Mouse (Mus musculus): ENCODE measurements around the gene Pfpl. TPM values are rescaled to one million over a fixed set of nuclear protein-coding genes. Genes with fewer than 3 reads are reported as not detected.

The Pfpl gene
- polyA plus RNA-seq (2014; fragmentation: Nextera tagmentation; extraction: Ambion mirVana), result not detected in 2 replicates

DNA sequence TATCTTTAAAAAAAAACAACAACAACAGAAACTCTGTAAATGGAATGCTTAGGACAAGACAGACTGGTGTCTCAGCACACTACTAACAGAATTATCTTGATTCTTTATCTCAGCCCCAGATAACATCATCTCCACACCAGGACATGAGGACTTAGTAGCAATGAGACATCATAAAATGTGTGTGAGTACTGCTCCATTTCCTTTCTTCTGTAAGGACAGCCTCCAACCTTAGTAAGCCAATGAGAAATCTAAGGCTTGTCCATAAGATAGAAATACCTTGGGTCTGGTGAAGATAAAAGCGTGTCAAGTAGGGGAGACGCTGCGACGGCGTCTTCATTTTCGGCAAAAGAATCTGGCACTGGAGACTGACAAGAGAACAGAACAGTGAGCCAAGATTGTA, at the start of gene Pfpl:
Gene Pfpl, plus strand, starts transcription at position 301 of the 400 bp plus-strand sequence.
- 97% methylated on average over 6 of the region's 6 CpGs for WGBS
- Histone ChIP-seq H3K27ac (ENCODE audit: low read depth, low read length) (no peak within 1 kb of the TSS), H3K27me3 (ENCODE audit: control insufficient read depth, insufficient read depth, low read length) (no peaks in the 10 kb centered on the region), H3K4me2 (no peak within 1 kb of the TSS), H3K9me3 (ENCODE audit: control insufficient read depth, low read length) (no peaks in the 10 kb centered on the region), H3K4me3 (ENCODE audit: low read depth, low read length) (no peak within 1 kb of the TSS), H3K4me1 (ENCODE audit: control insufficient read depth, insufficient read depth, low read length) (no peaks in the 10 kb centered on the region), H3K9ac (ENCODE audit: low read length) (no peak within 1 kb of the TSS), H3K36me3 (ENCODE audit: control insufficient read depth, insufficient read depth, low read length) (no peaks in the 10 kb centered on the region)
- ATAC-seq (ENCODE audit: low FRiP score) (no peak), DNase-seq (ENCODE audit: low spot score, missing footprints) (no peak)

- no peak within 1 kb of the TSS for H3K4me3 ChIP-seq (ENCODE audit: low read depth, low read length)
- H3K9me3 ChIP-seq (ENCODE audit: control insufficient read depth, low read length), result no peaks in the 10 kb centered on the region
- 87% methylated on average over 2 of the region's 2 CpGs for WGBS
- ATAC-seq (ENCODE audit: low FRiP score), result no peak
- no peak within 1 kb of the TSS for H3K27ac ChIP-seq (ENCODE audit: low read depth, low read length)
- DNase-seq (ENCODE audit: low spot score, missing footprints), result no peak
- H3K9ac ChIP-seq (ENCODE audit: low read length), result no peak within 1 kb of the TSS
- no peak within 1 kb of the TSS for H3K4me2 ChIP-seq
- no peaks in the 10 kb centered on the region for H3K36me3 ChIP-seq (ENCODE audit: control insufficient read depth, insufficient read depth, low read length)
- no peaks in the 10 kb centered on the region for H3K4me1 ChIP-seq (ENCODE audit: control insufficient read depth, insufficient read depth, low read length)
- H3K27me3 ChIP-seq (ENCODE audit: control insufficient read depth, insufficient read depth, low read length), result no peaks in the 10 kb centered on the region
Observed at GRCm38 (mm10) chr19:12386979-12387378, 40.7 kb upstream of the Pfpl start, which contains the start of gene Olfr1440. Gene Olfr1440 (plus strand): TSS chr19:12387279.

- Histone ChIP-seq H3K9ac (ENCODE audit: low read length) (no peak overlapping the region), H3K36me3 (ENCODE audit: control insufficient read depth, insufficient read depth, low read length) (no peaks in the 10 kb centered on the region), H3K4me1 (ENCODE audit: control insufficient read depth, insufficient read depth, low read length) (no peaks in the 10 kb centered on the region), H3K9me3 (ENCODE audit: control insufficient read depth, low read length) (no peaks in the 10 kb centered on the region), H3K4me3 (ENCODE audit: low read depth, low read length) (no peak overlapping the region), H3K27me3 (ENCODE audit: control insufficient read depth, insufficient read depth, low read length) (no peaks in the 10 kb centered on the region), H3K4me2 (no peak overlapping the region), H3K27ac (ENCODE audit: low read depth, low read length) (no peak overlapping the region)
- ATAC-seq (ENCODE audit: low FRiP score) (no peak), DNase-seq (ENCODE audit: low spot score, missing footprints) (no peak)
Observed at GRCm38 (mm10) chr19:12413737-12414136, 14.0 kb upstream of the Pfpl start.

GRCm38 (mm10) chr19:12417361-12417760, 10.3 kb upstream of the Pfpl start, which contains the start of gene Olfr1441:
Gene Olfr1441 (plus strand): TSS chr19:12417433.
- no peaks in the 10 kb centered on the region for H3K27me3 ChIP-seq (ENCODE audit: control insufficient read depth, insufficient read depth, low read length)
- no peaks in the 10 kb centered on the region for H3K4me1 ChIP-seq (ENCODE audit: control insufficient read depth, insufficient read depth, low read length)
- ATAC-seq (ENCODE audit: low FRiP score) (no peak), DNase-seq (ENCODE audit: low spot score, missing footprints) (no peak)
- H3K27ac ChIP-seq (ENCODE audit: low read depth, low read length), result no peak within 1 kb of the TSS
- no peaks in the 10 kb centered on the region for H3K36me3 ChIP-seq (ENCODE audit: control insufficient read depth, insufficient read depth, low read length)
- no peak within 1 kb of the TSS for H3K9ac ChIP-seq (ENCODE audit: low read length)
- no peaks in the 10 kb centered on the region for H3K9me3 ChIP-seq (ENCODE audit: control insufficient read depth, low read length)
- H3K4me3 ChIP-seq (ENCODE audit: low read depth, low read length), result no peak within 1 kb of the TSS
- no peak within 1 kb of the TSS for H3K4me2 ChIP-seq

- no peaks in the 10 kb centered on the region for H3K9me3 ChIP-seq (ENCODE audit: control insufficient read depth, low read length)
- H3K9ac ChIP-seq (ENCODE audit: low read length), result no peak overlapping the region
- no peaks in the 10 kb centered on the region for H3K36me3 ChIP-seq (ENCODE audit: control insufficient read depth, insufficient read depth, low read length)
- no peaks in the 10 kb centered on the region for H3K27me3 ChIP-seq (ENCODE audit: control insufficient read depth, insufficient read depth, low read length)
- no peak overlapping the region for H3K4me3 ChIP-seq (ENCODE audit: low read depth, low read length)
- DNase-seq (ENCODE audit: low spot score, missing footprints) (no peak), ATAC-seq (ENCODE audit: low FRiP score) (no peak)
- no peak overlapping the region for H3K4me2 ChIP-seq
- H3K4me1 ChIP-seq (ENCODE audit: control insufficient read depth, insufficient read depth, low read length), result no peaks in the 10 kb centered on the region
- H3K27ac ChIP-seq (ENCODE audit: low read depth, low read length), result no peak overlapping the region
- WGBS, result 88% methylated on average over 3 of the region's 3 CpGs
Observed at GRCm38 (mm10) chr19:12418312-12418711, 9.4 kb upstream of the Pfpl start.

DNA sequence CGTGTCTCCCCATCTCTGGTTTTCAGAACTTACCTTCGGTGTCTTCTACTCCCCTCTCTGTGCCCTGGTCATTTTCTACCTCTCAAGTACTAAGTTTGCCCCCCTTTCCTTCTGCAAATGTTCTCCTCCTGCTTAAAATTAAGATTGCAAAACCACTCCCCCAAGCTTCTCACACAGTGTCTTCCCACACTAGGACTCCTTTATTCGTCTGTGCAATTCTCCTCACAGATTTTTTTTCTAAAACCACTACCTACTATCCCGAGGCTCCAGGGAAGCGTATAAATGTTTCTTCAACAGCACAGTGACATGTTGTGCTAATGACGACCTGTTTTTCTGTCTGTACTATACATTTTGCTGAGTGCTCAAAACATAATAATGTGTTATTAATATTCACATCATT, 7.2 kb upstream of the Pfpl start:
- WGBS, result 82% methylated on average over 6 of the region's 6 CpGs
- H3K9ac ChIP-seq (ENCODE audit: low read length), result no peak overlapping the region
- DNase-seq (ENCODE audit: low spot score, missing footprints), result no peak
- H3K36me3 ChIP-seq (ENCODE audit: control insufficient read depth, insufficient read depth, low read length), result no peaks in the 10 kb centered on the region
- no peaks in the 10 kb centered on the region for H3K4me1 ChIP-seq (ENCODE audit: control insufficient read depth, insufficient read depth, low read length)
- no peaks in the 10 kb centered on the region for H3K27me3 ChIP-seq (ENCODE audit: control insufficient read depth, insufficient read depth, low read length)
- H3K9me3 ChIP-seq (ENCODE audit: control insufficient read depth, low read length), result no peaks in the 10 kb centered on the region
- no peak overlapping the region for H3K27ac ChIP-seq (ENCODE audit: low read depth, low read length)
- H3K4me3 ChIP-seq (ENCODE audit: low read depth, low read length), result no peak overlapping the region
- H3K4me2 ChIP-seq, result no peak overlapping the region
- ATAC-seq (ENCODE audit: low FRiP score), result no peak

DNA sequence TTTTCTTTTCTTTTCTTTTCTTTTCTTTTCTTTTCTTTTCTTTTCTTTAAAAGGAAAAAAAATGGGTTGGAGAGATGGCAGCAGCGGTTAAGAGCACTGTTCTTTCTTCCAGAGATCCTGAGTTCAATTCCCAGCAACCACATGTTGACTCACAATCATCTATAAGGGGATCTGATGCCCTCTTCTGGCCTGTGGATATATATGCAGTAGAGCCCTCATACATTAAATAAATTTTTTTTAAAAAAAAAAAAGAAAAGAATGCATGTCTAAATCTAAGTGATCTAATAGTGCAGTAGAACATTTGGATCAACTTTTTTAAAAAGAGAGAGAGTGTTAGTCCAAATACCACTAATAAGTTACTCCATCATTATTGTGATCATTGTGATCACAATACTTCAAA, 6.0 kb upstream of the Pfpl start:
- H3K36me3 ChIP-seq (ENCODE audit: control insufficient read depth, insufficient read depth, low read length), result no peaks in the 10 kb centered on the region
- no peak for ATAC-seq (ENCODE audit: low FRiP score)
- WGBS, result 70% methylated on average over 1 of the region's 1 CpGs

DNA sequence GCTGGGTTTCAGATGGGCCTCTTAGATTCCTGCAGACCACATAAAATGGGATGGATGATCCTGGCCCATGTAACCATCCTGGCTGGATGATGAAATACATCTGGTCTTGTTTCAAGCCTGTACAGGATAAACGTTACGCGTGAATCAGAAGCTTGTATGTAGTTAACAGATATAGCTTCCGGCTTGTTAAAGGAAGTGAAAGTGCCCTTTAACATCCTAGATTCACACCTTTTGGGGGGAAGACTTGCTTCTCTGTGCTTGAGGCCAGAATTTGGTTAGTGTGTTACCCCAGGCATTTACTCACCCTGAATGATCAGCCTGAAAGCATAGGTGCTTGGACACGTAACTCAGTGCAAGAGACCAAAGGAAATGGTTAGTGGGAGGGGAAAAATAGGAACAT, 604 bp upstream of the Pfpl start:
- Histone ChIP-seq H3K4me2 (no peak overlapping the region), H3K27me3 (ENCODE audit: control insufficient read depth, insufficient read depth, low read length) (no peaks in the 10 kb centered on the region), H3K9me3 (ENCODE audit: control insufficient read depth, low read length) (no peaks in the 10 kb centered on the region), H3K9ac (ENCODE audit: low read length) (no peak overlapping the region), H3K36me3 (ENCODE audit: control insufficient read depth, insufficient read depth, low read length) (no peaks in the 10 kb centered on the region), H3K4me3 (ENCODE audit: low read depth, low read length) (no peak overlapping the region), H3K4me1 (ENCODE audit: control insufficient read depth, insufficient read depth, low read length) (no peaks in the 10 kb centered on the region), H3K27ac (ENCODE audit: low read depth, low read length) (no peak overlapping the region)
- ATAC-seq (ENCODE audit: low FRiP score) (no peak), DNase-seq (ENCODE audit: low spot score, missing footprints) (no peak)
- 91% methylated on average over 5 of the region's 5 CpGs for WGBS

More for the DNA sequence above, 6.0 kb upstream of the Pfpl start:
- Histone ChIP-seq H3K4me2 (no peak overlapping the region), H3K27ac (ENCODE audit: low read depth, low read length) (no peak overlapping the region), H3K4me1 (ENCODE audit: control insufficient read depth, insufficient read depth, low read length) (no peaks in the 10 kb centered on the region), H3K27me3 (ENCODE audit: control insufficient read depth, insufficient read depth, low read length) (no peaks in the 10 kb centered on the region), H3K9ac (ENCODE audit: low read length) (no peak overlapping the region), H3K4me3 (ENCODE audit: low read depth, low read length) (no peak overlapping the region), H3K9me3 (ENCODE audit: control insufficient read depth, low read length) (no peaks in the 10 kb centered on the region)
- DNase-seq (ENCODE audit: low spot score, missing footprints), result no peak

DNA sequence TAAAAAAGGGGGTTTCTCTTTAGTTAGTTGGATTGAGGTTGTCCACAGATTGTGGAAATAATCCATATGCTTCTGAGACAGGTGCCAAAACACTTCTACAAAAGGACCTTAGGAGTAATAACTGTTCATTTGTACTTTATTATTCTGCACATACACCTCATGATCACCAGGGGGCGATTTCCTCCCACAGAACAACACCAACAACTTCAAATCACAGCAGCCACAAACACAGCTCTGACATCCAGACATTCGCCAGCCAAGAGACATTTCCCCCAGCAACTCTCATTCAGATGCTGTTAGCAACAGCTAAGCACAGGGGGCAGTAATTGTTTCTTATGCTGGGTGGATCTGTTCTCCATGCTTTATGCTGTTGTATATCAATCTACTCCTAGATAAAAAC, 5.3 kb downstream of the Pfpl start:
- peak; percentile 85 for DNase-seq (ENCODE audit: low spot score, missing footprints)
- ATAC-seq (ENCODE audit: low FRiP score), result peak; percentile 82
- Histone ChIP-seq H3K9ac (ENCODE audit: low read length) (no peak overlapping the region), H3K4me3 (ENCODE audit: low read depth, low read length) (no peak overlapping the region), H3K27ac (ENCODE audit: low read depth, low read length) (no peak overlapping the region), H3K4me1 (ENCODE audit: control insufficient read depth, insufficient read depth, low read length) (no peaks in the 10 kb centered on the region), H3K27me3 (ENCODE audit: control insufficient read depth, insufficient read depth, low read length) (no peaks in the 10 kb centered on the region), H3K4me2 (no peak overlapping the region), H3K9me3 (ENCODE audit: control insufficient read depth, low read length) (no peaks in the 10 kb centered on the region), H3K36me3 (ENCODE audit: control insufficient read depth, insufficient read depth, low read length) (no peaks in the 10 kb centered on the region)
- 0% methylated on average over 2 of the region's 2 CpGs for WGBS

DNA sequence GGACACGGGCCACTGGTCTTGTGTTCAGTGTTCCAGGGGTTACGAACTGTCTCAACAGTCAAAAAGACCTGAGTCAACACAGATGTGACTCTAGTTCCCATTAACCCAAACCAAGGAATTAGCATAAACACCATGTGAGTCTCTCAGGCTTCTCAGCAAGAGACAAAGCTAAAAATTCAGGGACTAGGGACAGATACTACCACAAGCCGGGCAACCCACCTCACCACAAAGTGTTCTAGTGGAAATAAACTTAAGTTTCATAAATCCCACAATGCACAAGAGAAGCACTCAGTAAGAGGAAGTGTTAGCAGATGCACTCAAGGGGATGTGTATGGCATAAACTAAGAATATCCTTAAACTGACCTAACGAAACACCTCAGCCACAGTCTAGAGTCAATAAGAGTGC, 7.3 kb downstream of the Pfpl start:
- 78% methylated on average over 4 of the region's 4 CpGs for WGBS
- Histone ChIP-seq H3K27ac (ENCODE audit: low read depth, low read length) (no peak overlapping the region), H3K4me3 (ENCODE audit: low read depth, low read length) (no peak overlapping the region), H3K9ac (ENCODE audit: low read length) (no peak overlapping the region), H3K4me1 (ENCODE audit: control insufficient read depth, insufficient read depth, low read length) (no peaks in the 10 kb centered on the region), H3K4me2 (no peak overlapping the region), H3K27me3 (ENCODE audit: control insufficient read depth, insufficient read depth, low read length) (no peaks in the 10 kb centered on the region), H3K36me3 (ENCODE audit: control insufficient read depth, insufficient read depth, low read length) (no peaks in the 10 kb centered on the region), H3K9me3 (ENCODE audit: control insufficient read depth, low read length) (no peaks in the 10 kb centered on the region)
- DNase-seq (ENCODE audit: low spot score, missing footprints) (no peak), ATAC-seq (ENCODE audit: low FRiP score) (no peak)

All from midbrain, embryonic 11.5 days (tissue).